Mouse (Mus musculus) liver, adult (tissue): ENCODE measurements around the gene Osbpl5.

Experiments used
- GATA4 ChIP-seq: IDR thresholded peaks from 2 replicates; pipeline ENCODE4 v1.6.1; 2014; ENCODE audit warnings: mild to moderate bottlenecking, low read length; ENCODE audit not compliant: insufficient replicate concordance

Gene Osbpl5

DNA sequence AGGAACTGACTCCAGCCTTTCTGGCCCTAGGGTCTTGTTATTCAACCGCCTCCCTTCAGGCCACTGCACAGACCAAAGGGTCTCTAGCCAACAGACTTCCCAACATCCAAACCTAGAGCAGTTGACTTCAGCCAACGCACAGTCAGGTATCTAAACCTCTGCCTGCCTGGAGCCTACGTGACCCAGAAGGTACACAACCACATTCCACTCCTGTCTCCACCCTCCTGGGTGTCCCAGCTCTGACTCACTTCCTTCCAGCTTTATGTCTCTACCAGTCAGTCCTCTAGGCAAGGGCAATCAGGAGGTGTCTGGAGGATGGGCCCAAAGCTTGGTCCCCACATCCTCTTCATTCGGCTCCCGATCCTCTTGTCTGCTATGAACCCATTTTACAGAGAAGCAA lies 65.6 kb downstream of the Osbpl5 start:
- TF ChIP-seq GATA4 = no peak

- TF ChIP-seq GATA4 = no peak
These were observed 66.8 kb downstream of the Osbpl5 start for GRCm38 (mm10) chr7:143689946-143690345.

- TF ChIP-seq GATA4 = no peak
These were observed 67.3 kb downstream of the Osbpl5 start for GRCm38 (mm10) chr7:143689481-143689880.

- TF ChIP-seq GATA4 = no peak; the same call in 1 of the 2 replicates
These were observed 71.3 kb downstream of the Osbpl5 start, which contains the start of gene Tnfrsf23 for GRCm38 (mm10) chr7:143685359-143686067. TSS of gene Tnfrsf23 (minus strand) at chr7:143685872.

DNA sequence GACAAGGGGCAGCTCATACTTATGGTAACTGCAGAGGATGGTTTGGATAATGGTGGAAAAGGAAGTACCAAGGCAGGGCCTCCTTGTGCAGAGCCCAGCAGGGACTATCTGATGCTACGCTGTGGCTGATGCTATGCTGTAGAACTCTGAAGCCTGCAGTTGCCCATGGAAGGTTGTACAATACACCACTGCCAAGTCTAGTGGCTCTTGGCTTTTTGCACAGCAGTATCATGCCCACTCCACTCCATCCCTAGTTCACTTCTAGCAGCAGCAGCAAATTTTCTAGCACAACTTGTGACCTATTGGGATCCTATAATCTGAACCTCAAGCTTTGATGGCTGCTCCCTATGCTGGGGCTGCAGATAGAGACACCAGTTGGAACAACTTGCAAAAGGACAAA lies 75.2 kb downstream of the Osbpl5 start:
- no peak for TF ChIP-seq GATA4

GRCm38 (mm10) chr7:143666427-143667311 lies 90.1 kb downstream of the Osbpl5 start:
- TF ChIP-seq GATA4 = no peak

- TF ChIP-seq GATA4 = no peak
These were observed 93.3 kb downstream of the Osbpl5 start for GRCm38 (mm10) chr7:143663470-143663869.

GRCm38 (mm10) chr7:143660797-143661196 lies 96.0 kb downstream of the Osbpl5 start:
- no peak for TF ChIP-seq GATA4

DNA sequence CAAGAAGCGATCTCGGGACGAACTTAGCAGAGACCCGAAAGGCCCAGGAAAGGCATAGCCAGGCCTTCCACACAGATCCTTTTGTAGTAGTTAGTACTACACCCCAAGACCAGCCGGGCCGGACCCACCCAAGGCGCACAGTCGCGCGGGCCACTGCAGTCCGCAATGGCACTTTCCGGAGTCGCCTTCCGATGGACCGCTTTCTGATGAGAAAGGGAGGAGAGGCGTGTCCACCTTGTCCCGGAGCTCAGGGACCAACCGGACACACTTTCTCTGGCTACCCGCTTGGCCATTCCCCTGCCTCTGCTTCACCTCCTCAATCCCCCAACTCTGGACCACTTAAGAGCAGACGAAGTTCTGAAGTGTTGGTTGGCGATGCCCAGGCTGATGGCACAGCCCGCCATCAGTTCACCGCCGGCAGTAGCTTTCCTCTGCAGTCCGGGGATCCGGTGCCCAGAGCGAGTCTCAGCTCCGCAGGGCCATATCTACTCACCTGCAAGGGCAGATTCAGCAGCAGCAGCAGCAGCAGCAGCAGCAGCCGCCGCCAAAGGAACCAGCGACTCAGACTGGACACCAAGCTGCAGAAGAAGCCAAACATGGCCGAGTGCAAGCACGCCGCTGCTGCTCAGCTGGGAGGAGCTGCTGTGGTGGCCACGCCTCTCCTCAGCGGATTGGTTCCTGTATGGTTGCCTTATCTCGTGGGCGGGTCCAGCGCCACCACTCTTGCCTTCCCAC lies 107.6 kb downstream of the Osbpl5 start, which contains the start of gene Tnfrsf22:
Gene Tnfrsf22, minus strand, starts transcription at position 628 of the 735 bp plus-strand sequence.
- peak; percentile 90; the same call in 1 of the 2 replicates for TF ChIP-seq GATA4
